Mouse (Mus musculus) heart, postnatal 0 days (tissue): ENCODE results near the gene Ifi47.

Experiments
- CTCF ChIP-seq: IDR thresholded peaks from 2 replicates; pipeline ENCODE4 v1.5.1; 2016; ENCODE audit warnings: antibody characterized with exemption, control low read depth, low read depth
- EP300 ChIP-seq: IDR thresholded peaks from 2 replicates; pipeline ENCODE4 v1.6.1; 2016; ENCODE audit warnings: antibody characterized with exemption, low read depth

GRCm38 (mm10) chr11:49090551-49090950 lies 14.2 kb downstream of the Ifi47 start:
- TF ChIP-seq CTCF = no peak
- no peak for TF ChIP-seq EP300
